Mouse (Mus musculus) hindbrain, embryonic 13.5 days (tissue): ENCODE data around the gene Psma2. TPM values are rescaled to one million over a fixed set of nuclear protein-coding genes. Genes with fewer than 3 reads are reported as not detected.

Experiments
- ATAC-seq: fragments of 200-750 bp; cut with Nextera tagmentation; 2 replicates; pipeline ENCODE4 v1.8.0; 2017; ENCODE audit warnings: moderate TSS enrichment; ENCODE audit not compliant: low FRiP score
- H3K27ac ChIP-seq: fragments of 300-500 bp; sonication (generic); 2 replicates; pipeline ENCODE4 v1.5.1; 2015; ENCODE audit warnings: inconsistent platforms, mild to moderate bottlenecking, moderate library complexity
- H3K27me3 ChIP-seq: fragments of 300-500 bp; sonication (generic); 2 replicates; pipeline ENCODE4 v1.6.1; 2015; ENCODE audit warnings: mild to moderate bottlenecking, inconsistent platforms
- H3K36me3 ChIP-seq: fragments of 300-500 bp; sonication (generic); 2 replicates; pipeline ENCODE4 v1.6.1; 2015; ENCODE audit warnings: mild to moderate bottlenecking, inconsistent platforms
- H3K4me1 ChIP-seq: fragments of 300-500 bp; sonication (generic); replicated peaks from 2 replicates; pipeline ENCODE4 v1.6.1; 2015; ENCODE audit warnings: inconsistent platforms
- H3K4me2 ChIP-seq: fragments of 300-500 bp; sonication (generic); 2 replicates; pipeline ENCODE4 v1.6.1; 2015; ENCODE audit warnings: inconsistent platforms, mild to moderate bottlenecking, moderate library complexity
- H3K4me3 ChIP-seq: fragments of 300-500 bp; sonication (generic); 2 replicates; pipeline ENCODE4 v1.5.1; 2015; ENCODE audit warnings: mild to moderate bottlenecking, inconsistent platforms
- H3K9ac ChIP-seq: fragments of 300-500 bp; sonication (generic); 2 replicates; pipeline ENCODE4 v1.6.1; 2015; ENCODE audit warnings: mild to moderate bottlenecking, inconsistent platforms
- H3K9me3 ChIP-seq: fragments of 300-500 bp; sonication (generic); 2 replicates; pipeline ENCODE4 v1.6.1; 2016; ENCODE audit warnings: inconsistent platforms
- WGBS: fragments of 180-500 bp; shearing (Covaris S2); methylation state at CpG from one replicate; pipeline ENCODE4 v1.1.7; 2015; 5-methylcytosine and 5-hydroxymethylcytosine counted together
- polyA plus RNA-seq: library from polyadenylated mRNA; unstranded; fragments of >200 nt; fragmentation: Nextera tagmentation; extraction: Ambion mirVana; gene quantifications from 2 replicates; pipeline ENCODE4 v1.2.1, GENCODE M21; 2015

The Psma2 gene
- polyA plus RNA-seq, 1 experiment from 2014 or later: 184 TPM

- WGBS: 24% methylated on average over 2 of the region's 2 CpGs
These were observed 57.3 kb downstream of the Psma2 start for GRCm38 (mm10) chr13:14670342-14670741.

DNA sequence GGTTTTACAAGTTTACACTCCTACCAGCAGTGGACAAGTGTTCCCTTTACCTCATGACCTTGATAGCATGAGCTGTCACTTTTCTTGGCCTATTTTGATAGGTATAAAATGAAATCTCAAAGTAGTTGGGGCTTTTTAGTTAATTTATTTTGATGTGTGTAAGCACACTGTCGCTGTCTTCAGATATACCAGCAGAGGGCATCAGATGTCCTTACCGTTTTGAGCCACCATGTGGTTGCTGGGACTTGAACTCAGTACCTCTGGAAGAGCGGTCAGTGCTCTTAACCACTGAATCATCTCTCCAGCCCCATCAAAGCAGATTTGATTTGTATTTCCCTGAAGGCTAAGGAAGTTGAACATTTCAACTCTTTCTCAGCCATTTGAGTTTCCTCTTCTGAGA is 75.9 kb downstream of the Psma2 start:
- WGBS: 71% methylated on average over 3 of the region's 3 CpGs
- Histone ChIP-seq H3K36me3 (no peaks in the 10 kb centered on the region), H3K9me3 (no peaks in the 10 kb centered on the region), H3K27me3 (no peaks in the 10 kb centered on the region), H3K9ac (no peak overlapping the region), H3K4me1 (no peaks in the 10 kb centered on the region), H3K4me2 (no peak overlapping the region), H3K4me3 (no peak overlapping the region), H3K27ac (no peak overlapping the region)
- ATAC-seq: no peak

More at GRCm38 (mm10) chr13:14670342-14670741, 57.3 kb downstream of the Psma2 start:
- peaks cover 2% of the 10 kb centered on the region; the same call in 1 of the 2 replicates for H3K36me3 ChIP-seq
- H3K9me3 ChIP-seq: no peaks in the 10 kb centered on the region
- H3K9ac ChIP-seq: no peak overlapping the region
- no peak for ATAC-seq
- H3K27me3 ChIP-seq: no peaks in the 10 kb centered on the region
- H3K4me2 ChIP-seq: no peak overlapping the region
- no peaks in the 10 kb centered on the region for H3K4me1 ChIP-seq
- no peak overlapping the region for H3K27ac ChIP-seq
- no peak overlapping the region for H3K4me3 ChIP-seq

DNA sequence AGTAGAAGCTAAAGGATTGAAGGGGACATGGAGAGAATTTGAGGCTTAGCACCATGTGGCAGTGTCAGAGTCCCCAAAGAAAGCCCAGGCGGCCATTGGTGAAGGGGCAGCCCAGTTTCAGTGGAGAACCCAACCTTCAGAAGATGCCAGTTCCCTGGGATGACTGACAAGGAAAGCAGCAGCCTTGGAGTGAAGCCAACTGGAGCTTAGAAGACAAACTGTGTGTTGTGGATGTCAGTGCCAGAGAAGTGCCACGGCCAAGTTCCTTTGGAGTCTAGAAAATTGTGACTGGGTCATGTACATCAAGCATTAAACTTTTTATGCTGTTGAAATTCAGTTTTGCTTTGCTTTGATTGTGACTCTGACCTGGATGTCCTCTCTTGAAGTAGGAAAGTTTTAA is 103.8 kb downstream of the Psma2 start:
- H3K9me3 ChIP-seq: no peaks in the 10 kb centered on the region
- no peak overlapping the region for H3K4me3 ChIP-seq
- no peaks in the 10 kb centered on the region for H3K27me3 ChIP-seq
- no peak for ATAC-seq
- H3K27ac ChIP-seq: no peak overlapping the region
- no peaks in the 10 kb centered on the region for H3K4me1 ChIP-seq
- H3K36me3 ChIP-seq: no peaks in the 10 kb centered on the region
- H3K4me2 ChIP-seq: no peak overlapping the region
- H3K9ac ChIP-seq: no peak overlapping the region
- WGBS: 79% methylated on average over 2 of the region's 2 CpGs

- Histone ChIP-seq H3K4me1 (no peaks in the 10 kb centered on the region), H3K27ac (no peak overlapping the region), H3K4me2 (no peak overlapping the region), H3K9me3 (no peaks in the 10 kb centered on the region), H3K36me3 (no peaks in the 10 kb centered on the region), H3K9ac (no peak overlapping the region), H3K27me3 (no peaks in the 10 kb centered on the region), H3K4me3 (no peak overlapping the region)
- ATAC-seq: no peak
- 68% methylated on average over 3 of the region's 3 CpGs for WGBS
These were observed 104.7 kb downstream of the Psma2 start for GRCm38 (mm10) chr13:14717755-14718154.

Other genes starting within 250 kb of the Psma2 start
- 39.2 and 41.4 TPM in 2 replicates for gene Hecw1, start 90.0 kb upstream of the Psma2 start, polyA plus RNA-seq
- gene Mrpl32, start 75 bp upstream of the Psma2 start, polyA plus RNA-seq: 128 and 136 TPM in 2 replicates
- gene AW209491, start 16.9 kb downstream of the Psma2 start, polyA plus RNA-seq: 42.2 and 44.9 TPM in 2 replicates